Mouse (Mus musculus) thymus, postnatal 10 days (tissue): ENCODE results near the gene Lasp1.

ENCODE experiments used
- DNase-seq, 2 experiments: peaks; one replicate each; pipeline ENCODE4 v3.0.0; 2021; ENCODE audit warnings: low spot score in 2 of 2

Gene Lasp1

GRCm38 (mm10) chr11:97810970-97811369, 12.2 kb downstream of the Lasp1 start:
- no peak for DNase-seq

- DNase-seq, result no peak
Observed at GRCm38 (mm10) chr11:97811569-97812362, 13.0 kb downstream of the Lasp1 start.

- no peak for DNase-seq
Observed at GRCm38 (mm10) chr11:97812491-97812921, 13.7 kb downstream of the Lasp1 start.

DNA sequence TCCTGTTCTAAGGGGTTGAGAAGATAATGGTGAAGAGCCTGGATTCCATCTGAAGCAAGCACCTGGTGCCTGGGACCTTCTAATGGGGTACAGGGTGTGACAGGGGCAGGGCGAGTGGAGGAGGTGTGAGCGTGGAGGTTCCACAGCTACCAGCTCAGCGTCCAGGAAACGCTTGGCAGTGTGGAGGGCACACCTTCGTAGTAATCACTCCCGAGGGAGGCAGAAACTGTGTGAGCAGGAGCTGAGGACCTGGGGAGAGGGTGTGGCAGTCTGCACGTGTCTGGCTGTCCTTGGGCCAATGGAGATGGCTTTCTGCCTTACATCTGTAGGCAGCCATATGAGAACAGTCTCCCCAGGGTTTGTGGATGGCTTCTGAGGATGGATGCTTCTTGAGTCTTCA, 14.3 kb downstream of the Lasp1 start:
- no peak for DNase-seq

GRCm38 (mm10) chr11:97813746-97814515, 15.1 kb downstream of the Lasp1 start:
- DNase-seq, result no peak

DNA sequence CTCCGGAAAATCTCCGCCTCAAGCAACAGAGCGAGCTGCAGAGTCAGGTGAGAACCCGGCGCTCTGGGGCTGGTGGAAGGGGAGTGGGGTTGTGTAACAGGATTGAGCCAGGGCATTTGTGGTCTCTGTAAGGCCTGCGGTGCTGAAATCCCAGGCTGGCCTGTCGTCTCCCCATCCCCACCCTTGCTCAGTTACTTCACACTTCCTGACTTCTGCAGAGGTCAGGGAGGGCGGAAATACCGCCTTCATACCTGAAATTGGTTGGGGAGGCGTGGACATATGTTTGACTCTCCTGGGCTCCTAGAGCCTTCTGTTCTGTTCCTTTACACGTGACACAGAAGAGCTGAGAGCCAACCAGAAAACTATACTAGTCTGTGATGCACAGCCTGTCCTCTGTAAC, 16.9 kb downstream of the Lasp1 start:
- no peak for DNase-seq

- DNase-seq, result no peak
Observed at GRCm38 (mm10) chr11:97816176-97816575, 17.4 kb downstream of the Lasp1 start.

GRCm38 (mm10) chr11:97816916-97817315, 18.1 kb downstream of the Lasp1 start:
- DNase-seq, result no peak

- no peak for DNase-seq
Observed at GRCm38 (mm10) chr11:97817379-97817778, 18.6 kb downstream of the Lasp1 start.

GRCm38 (mm10) chr11:97818003-97818402, 19.2 kb downstream of the Lasp1 start:
- DNase-seq, result no peak

DNA sequence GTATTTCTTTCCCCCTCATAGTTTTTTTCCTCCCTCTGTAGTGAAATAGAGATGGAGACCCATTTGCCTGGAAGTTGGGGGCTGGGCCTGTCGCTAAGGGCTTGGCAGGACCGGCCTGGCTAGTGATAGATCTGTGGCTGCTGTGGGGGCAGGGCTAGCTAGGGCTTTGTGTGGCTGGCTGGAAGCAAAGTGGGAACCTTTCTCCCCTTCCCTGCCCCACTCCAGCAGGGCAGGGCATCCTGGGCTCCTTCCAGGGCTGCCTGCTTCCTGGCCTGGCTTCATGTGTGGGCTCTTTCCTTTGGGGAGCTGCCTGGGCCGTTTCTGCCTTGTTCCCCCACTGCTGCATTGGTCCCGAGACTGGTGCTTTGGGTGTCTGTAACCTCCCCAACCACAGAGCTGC, 19.8 kb downstream of the Lasp1 start:
- DNase-seq, result no peak

DNA sequence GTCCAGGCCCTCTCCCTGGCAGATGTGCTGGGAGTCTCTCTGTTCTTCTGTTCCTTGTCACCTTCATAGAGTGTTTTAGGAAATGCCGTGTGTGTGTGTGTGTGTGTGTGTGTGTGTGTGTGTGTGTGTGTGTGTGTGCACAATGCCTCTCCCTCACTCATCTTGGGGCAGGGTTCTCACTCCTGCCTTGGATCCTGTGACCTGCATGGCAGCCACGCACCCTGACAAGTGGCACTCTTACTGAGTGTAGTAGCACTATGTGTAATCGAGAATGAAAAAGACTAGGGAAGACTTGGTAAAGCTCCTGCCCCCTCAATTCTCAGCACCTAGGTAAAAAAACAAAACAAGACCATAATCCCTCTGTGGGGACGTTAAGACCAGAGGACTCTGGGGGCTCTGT, 20.3 kb downstream of the Lasp1 start:
- DNase-seq, result no peak

DNA sequence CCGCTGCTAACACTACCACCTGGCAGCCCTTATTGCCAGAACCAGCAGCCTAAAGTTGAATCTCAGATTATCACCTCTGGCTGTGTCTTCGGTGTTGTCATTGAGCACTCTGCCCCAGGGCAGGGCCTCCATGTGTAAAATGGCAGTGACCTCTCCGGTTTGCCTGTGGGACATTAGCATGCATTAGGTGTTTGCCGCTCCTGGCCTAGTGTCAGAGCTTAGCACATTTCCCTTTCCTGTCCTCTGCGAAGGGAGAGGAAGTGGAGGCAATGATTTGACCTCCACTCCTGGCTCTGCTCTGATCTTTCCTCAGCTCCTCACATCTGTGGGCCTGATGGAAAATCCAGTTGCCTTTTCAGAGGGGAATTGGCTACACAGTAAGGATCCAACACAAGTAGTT, 21.1 kb downstream of the Lasp1 start:
- DNase-seq, result no peak

GRCm38 (mm10) chr11:97820840-97821239, 22.0 kb downstream of the Lasp1 start:
- DNase-seq, result no peak

- DNase-seq, result no peak
Observed at GRCm38 (mm10) chr11:97821401-97822064, 22.7 kb downstream of the Lasp1 start.

GRCm38 (mm10) chr11:97822840-97823603, 24.2 kb downstream of the Lasp1 start:
- DNase-seq, result no peak

GRCm38 (mm10) chr11:97824168-97824567, 25.4 kb downstream of the Lasp1 start:
- no peak for DNase-seq

DNA sequence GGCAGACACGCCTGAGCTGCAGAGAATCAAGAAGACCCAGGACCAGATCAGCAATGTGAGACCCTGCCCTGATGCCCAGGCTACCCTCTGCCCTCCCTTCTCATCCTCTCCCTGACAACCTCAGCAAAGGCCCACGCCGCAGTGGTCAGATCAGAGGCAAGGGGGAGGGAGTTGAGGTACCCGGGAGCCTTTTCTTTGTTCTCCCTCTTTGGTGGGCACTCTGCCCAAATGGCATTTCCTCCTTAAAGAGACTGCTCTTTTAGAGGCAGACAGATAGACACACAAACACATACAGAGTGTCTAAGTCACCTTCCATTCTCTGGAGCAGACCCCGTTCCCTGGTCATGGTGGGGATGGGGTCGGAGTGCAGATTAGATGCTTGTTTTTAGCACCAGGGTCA, 26.1 kb downstream of the Lasp1 start:
- no peak for DNase-seq

GRCm38 (mm10) chr11:97825295-97825694, 26.5 kb downstream of the Lasp1 start:
- peak; percentile 79 to 80 for DNase-seq

GRCm38 (mm10) chr11:97825971-97826370, 27.2 kb downstream of the Lasp1 start:
- peak; percentile 60 to 61 for DNase-seq

DNA sequence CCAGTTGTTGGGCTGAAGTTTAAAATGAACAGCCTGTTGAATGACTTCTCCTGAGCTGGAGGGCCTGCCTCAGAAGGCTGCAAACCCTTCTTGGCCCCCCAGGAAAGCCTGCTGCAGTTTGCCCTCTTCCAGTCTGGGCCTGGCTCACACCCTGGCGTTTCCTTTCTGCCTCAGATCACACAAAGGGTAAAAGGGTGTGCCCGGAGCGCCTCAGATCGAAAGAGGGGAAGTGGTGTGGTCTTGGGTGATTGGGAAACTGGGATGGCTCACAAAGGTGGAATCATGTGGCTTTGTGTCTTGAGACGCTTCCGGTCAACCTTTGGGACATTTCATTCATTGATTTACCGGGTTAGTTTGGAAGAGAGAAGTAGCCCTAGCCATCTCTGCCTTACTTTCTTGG, 27.6 kb downstream of the Lasp1 start:
- peak in 1 of 2 experiments; percentile 34 for DNase-seq

DNA sequence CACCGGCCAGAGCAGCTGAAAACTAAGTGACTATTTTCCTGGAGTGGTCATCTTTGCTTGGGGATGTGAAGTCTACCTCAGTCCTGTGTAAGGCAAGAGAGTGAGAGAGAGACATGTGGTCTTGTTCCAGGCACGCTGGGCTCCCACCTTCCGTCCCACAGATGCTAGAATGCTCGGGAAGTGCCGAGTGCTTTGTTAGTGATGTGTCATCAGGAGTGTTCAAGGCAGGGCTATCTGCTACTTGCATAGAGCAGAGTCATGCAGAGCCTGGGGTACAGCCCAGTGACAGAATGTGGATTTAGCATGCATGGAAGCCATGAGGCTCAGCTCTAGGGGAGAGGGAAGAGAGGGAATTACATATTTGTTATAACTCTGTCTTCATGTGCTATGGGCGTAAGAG, 28.9 kb downstream of the Lasp1 start:
- no peak for DNase-seq
